21 mouse cellular contexts compared by ENCODE assay signal in the genomic region with DNA sequence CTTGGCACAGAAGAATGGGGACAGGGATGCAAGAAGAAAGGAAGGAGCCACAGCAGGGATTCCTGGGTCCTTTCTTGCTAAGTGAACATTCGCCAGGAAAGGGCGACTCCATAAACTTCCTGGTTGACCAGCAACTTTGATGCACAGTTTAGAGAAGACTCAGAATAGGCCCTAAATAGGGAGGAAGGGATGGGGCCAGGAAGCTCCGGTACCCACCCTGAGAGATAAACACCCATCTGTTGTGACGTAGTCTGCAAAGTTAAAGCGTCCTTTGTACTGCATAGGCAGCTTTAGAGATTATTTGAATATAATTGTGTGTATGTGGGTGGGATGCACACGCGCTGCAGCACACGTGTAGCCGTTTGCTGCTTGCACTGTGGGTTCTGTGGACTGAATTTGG. TPM values are rescaled to one million over a fixed set of nuclear protein-coding genes. Genes with fewer than 3 reads are reported as not detected.
DNase-seq lines count a peak whose midpoint lies in the region; ATAC-seq and TF ChIP-seq lines count a peak whose summit lies in the region.
"Had no signal": no experiment of that assay in that cellular context is flagged by ENCODE, and none has a peak within 500 bp of the region (broad histone marks: within the 10 kb centered on the region; RNA-seq: fewer than 3 reads in every experiment).

No protein-coding gene starts in this region.

- H3K4me3 ChIP-seq in lung, embryonic 16.5 days (ENCODE audit: low read length) = no peak overlapping the region
- no peak overlapping the region for H3K4me3 ChIP-seq in lung, postnatal 0 days (ENCODE audit: low read depth, low read length)
- no peak overlapping the region for H3K4me3 ChIP-seq in midbrain, embryonic 11.5 days (ENCODE audit: low read depth, low read length)
- no peak overlapping the region for H3K4me3 ChIP-seq in midbrain, embryonic 14.5 days (replicated peaks; ENCODE audit: low read depth, low read length)

- peak; percentile 84 for TF ChIP-seq EP300 in lung, postnatal 0 days (IDR thresholded peaks at IDR 0.05)

- no peaks in the 10 kb centered on the region for H3K27me3 ChIP-seq in lung, embryonic 16.5 days (ENCODE audit: control insufficient read depth, insufficient read depth, low read depth, low read length)
- no peaks in the 10 kb centered on the region for H3K27me3 ChIP-seq in lung, postnatal 0 days (replicated peaks; ENCODE audit: insufficient read depth, low read length)
- H3K27me3 ChIP-seq in midbrain, embryonic 11.5 days (ENCODE audit: control insufficient read depth, insufficient read depth, low read length) = no peaks in the 10 kb centered on the region
- H3K27me3 ChIP-seq in midbrain, embryonic 14.5 days (ENCODE audit: control insufficient read depth, insufficient read depth, low read length) = no peaks in the 10 kb centered on the region
- H3K27me3 ChIP-seq: CH12.LX, Patski had no signal

- WGBS in lung, embryonic 16.5 days = 82% methylated on average over 9 of the region's 9 CpGs
- 70% methylated on average over 9 of the region's 9 CpGs for WGBS in lung, postnatal 0 days
- WGBS in midbrain, embryonic 11.5 days = 85% methylated on average over 9 of the region's 9 CpGs
- 89% methylated on average over 9 of the region's 9 CpGs for WGBS in midbrain, embryonic 14.5 days

- TF ChIP-seq CTCF in lung, postnatal 0 days (IDR thresholded peaks at IDR 0.05) = no peak

- no peak for DNase-seq in lung, postnatal 25 days (ENCODE audit: low spot score)
- peak; percentile 43 for DNase-seq in lung, postnatal 0 days (ENCODE audit: low spot score)
- DNase-seq in lung, adult 18-20 months = no peak
- DNase-seq in midbrain, embryonic 11.5 days (ENCODE audit: low spot score, missing footprints) = peak; percentile 45
- DNase-seq in midbrain, embryonic 14.5 days = no peak
- DNase-seq: adrenal gland, adult 2 months; adrenal gland, adult 8-10 months; adrenal gland, postnatal 10 days; adrenal gland, postnatal 14 days; adrenal gland, postnatal 25 days; adrenal gland, postnatal 36 days; B cell, adult 2 months; cerebellum, adult 11 months; cerebellum, adult 11-12 months; cerebellum, adult 18-20 months had no signal

- no peak overlapping the region for H3K4me2 ChIP-seq in lung, embryonic 16.5 days (ENCODE audit: low read depth, low read length)
- no peak overlapping the region for H3K4me2 ChIP-seq in lung, postnatal 0 days (replicated peaks; ENCODE audit: low read depth, low read length)
- no peak overlapping the region for H3K4me2 ChIP-seq in midbrain, embryonic 11.5 days
- no peak overlapping the region for H3K4me2 ChIP-seq in midbrain, embryonic 14.5 days (ENCODE audit: low read length)

- H3K4me1 ChIP-seq in lung, embryonic 16.5 days (replicated peaks; ENCODE audit: control insufficient read depth, insufficient read depth, low read length) = peaks cover 9% of the 10 kb centered on the region
- H3K4me1 ChIP-seq in lung, postnatal 0 days (ENCODE audit: insufficient read depth, low read depth, low read length) = peaks cover 4% of the 10 kb centered on the region; the same call in 1 of the 2 replicates
- no peaks in the 10 kb centered on the region for H3K4me1 ChIP-seq in midbrain, embryonic 11.5 days (ENCODE audit: control insufficient read depth, insufficient read depth, low read length)
- H3K4me1 ChIP-seq in midbrain, embryonic 14.5 days (ENCODE audit: control insufficient read depth, insufficient read depth, low read length) = no peaks in the 10 kb centered on the region

- 0 out of 2 replicates have a peak, but pooled peaks have one; percentile 28 for ATAC-seq in lung, embryonic 16.5 days (ENCODE audit: low read depth)
- ATAC-seq in lung, postnatal 0 days = peak; percentile 84
- no peak for ATAC-seq in midbrain, embryonic 11.5 days (ENCODE audit: low FRiP score)
- no peak for ATAC-seq in midbrain, embryonic 14.5 days (ENCODE audit: low FRiP score, low TSS enrichment)
- ATAC-seq: activated CD4-positive, CD25-positive, alpha-beta regulatory T cell, adult 4 months; CD4-positive, CD25-positive, alpha-beta regulatory T cell, adult 4 months; Patski had no signal

- H3K27ac ChIP-seq in lung, embryonic 16.5 days (ENCODE audit: low read length) = no peak overlapping the region
- peak overlapping the region; percentile 62; the same call in 1 of the 2 replicates for H3K27ac ChIP-seq in lung, postnatal 0 days (ENCODE audit: low read length)
- H3K27ac ChIP-seq in midbrain, embryonic 11.5 days (ENCODE audit: low read depth, low read length) = no peak overlapping the region
- H3K27ac ChIP-seq in midbrain, embryonic 14.5 days (replicated peaks; ENCODE audit: low read depth, low read length) = no peak overlapping the region

- H3K9ac ChIP-seq in lung, embryonic 16.5 days (ENCODE audit: low read length) = no peak overlapping the region
- no peak overlapping the region for H3K9ac ChIP-seq in lung, postnatal 0 days (replicated peaks; ENCODE audit: low read depth)
- H3K9ac ChIP-seq in midbrain, embryonic 11.5 days (ENCODE audit: low read length) = no peak overlapping the region
- no peak overlapping the region for H3K9ac ChIP-seq in midbrain, embryonic 14.5 days (replicated peaks; ENCODE audit: low read length)

- H3K36me3 ChIP-seq in lung, embryonic 16.5 days (ENCODE audit: control insufficient read depth, insufficient read depth, low read length) = no peaks in the 10 kb centered on the region
- no peaks in the 10 kb centered on the region for H3K36me3 ChIP-seq in lung, postnatal 0 days (ENCODE audit: insufficient read depth, low read length)
- H3K36me3 ChIP-seq in midbrain, embryonic 11.5 days (ENCODE audit: control insufficient read depth, insufficient read depth, low read length) = no peaks in the 10 kb centered on the region
- H3K36me3 ChIP-seq in midbrain, embryonic 14.5 days (ENCODE audit: control insufficient read depth, insufficient read depth, low read length) = no peaks in the 10 kb centered on the region
- H3K36me3 ChIP-seq: G1E had no signal

- H3K9me3 ChIP-seq in lung, embryonic 16.5 days (ENCODE audit: control insufficient read depth, low read length) = no peaks in the 10 kb centered on the region
- H3K9me3 ChIP-seq in lung, postnatal 0 days (ENCODE audit: low read length) = no peaks in the 10 kb centered on the region
- H3K9me3 ChIP-seq in midbrain, embryonic 11.5 days (ENCODE audit: control insufficient read depth, low read length) = no peaks in the 10 kb centered on the region
- no peaks in the 10 kb centered on the region for H3K9me3 ChIP-seq in midbrain, embryonic 14.5 days (ENCODE audit: control insufficient read depth, low read length)
- H3K9me3 ChIP-seq: G1E had no signal

RNA-seq across cellular contexts. Expression of a gene that starts 5.2 kb away (rescaled TPM):
- polyA plus RNA-seq in lung, embryonic 16.5 days (2015; fragmentation: Nextera tagmentation; extraction: Ambion mirVana) = 0.28 and 0.39 TPM in 2 replicates
- 0.90 and 0.92 TPM in 2 replicates for polyA plus RNA-seq in lung, postnatal 0 days (2015; fragmentation: Nextera tagmentation; extraction: Ambion mirVana)
- not detected in 2 replicates for polyA plus RNA-seq in midbrain, embryonic 11.5 days (2014; fragmentation: Nextera tagmentation; extraction: Ambion mirVana)
- polyA plus RNA-seq in midbrain, embryonic 14.5 days (2014; fragmentation: Nextera tagmentation; extraction: Ambion mirVana) = not detected in 2 replicates
- polyA plus RNA-seq: G1E, Patski had no signal

Comparison
In these comparisons a context has a peak if more than half of its experiments do, and no peak if none do; other contexts are left out.
1. DNase-seq: peak in lung, postnatal 0 days (single experiment) and midbrain, embryonic 11.5 days (single experiment); none in lung, postnatal 25 days (single experiment), lung, adult 18-20 months (0 of 2) and midbrain, embryonic 14.5 days (single experiment).
2. ATAC-seq: peak in lung, embryonic 16.5 days (single experiment) and lung, postnatal 0 days (single experiment); none in midbrain, embryonic 11.5 days (single experiment) and midbrain, embryonic 14.5 days (single experiment).